Mouse (Mus musculus): Measurements from ENCODE around the gene Ndufb7.

The Ndufb7 gene

GRCm38 (mm10) chr8:83602650-83603029 lies 36.2 kb downstream of the Ndufb7 start:
- DNase-seq (ENCODE audit: low spot score in 2 of 2): no peak

- DNase-seq (ENCODE audit: low spot score in 2 of 2): peak; percentile 99
Observed at GRCm38 (mm10) chr8:83607661-83608397, 41.4 kb downstream of the Ndufb7 start, which contains the start of the genes Tecr and Dnajb1. Gene Tecr (minus strand): TSS chr8:83607971. Gene Dnajb1 (plus strand): TSS chr8:83608193.

GRCm38 (mm10) chr8:83608398-83608829 lies 41.9 kb downstream of the Ndufb7 start:
- peak; percentile 75 to 82 for DNase-seq (ENCODE audit: low spot score in 2 of 2)

- DNase-seq (ENCODE audit: low spot score in 2 of 2): no peak
Observed at GRCm38 (mm10) chr8:83609086-83609485, 42.6 kb downstream of the Ndufb7 start.

- DNase-seq (ENCODE audit: low spot score in 2 of 2): peak in 1 of 2 experiments; percentile 7
Observed at GRCm38 (mm10) chr8:83609547-83610180, 43.2 kb downstream of the Ndufb7 start.

- DNase-seq (ENCODE audit: low spot score in 2 of 2): no peak
Observed at GRCm38 (mm10) chr8:83611921-83612320, 45.5 kb downstream of the Ndufb7 start.

GRCm38 (mm10) chr8:83613695-83614094 lies 47.2 kb downstream of the Ndufb7 start:
- DNase-seq (ENCODE audit: low spot score in 2 of 2): no peak

GRCm38 (mm10) chr8:83616625-83617024 lies 50.2 kb downstream of the Ndufb7 start:
- DNase-seq (ENCODE audit: low spot score in 2 of 2): no peak

- DNase-seq (ENCODE audit: low spot score in 2 of 2): peak; percentile 31 to 53
Observed at GRCm38 (mm10) chr8:83617111-83617510, 50.6 kb downstream of the Ndufb7 start.

- DNase-seq (ENCODE audit: low spot score in 2 of 2): no peak
Observed at GRCm38 (mm10) chr8:83618566-83618965, 52.1 kb downstream of the Ndufb7 start.

GRCm38 (mm10) chr8:83619568-83620285 lies 53.3 kb downstream of the Ndufb7 start:
- DNase-seq (ENCODE audit: low spot score in 2 of 2): no peak

Measured in right cerebral cortex, adult 2 months (tissue).